Mouse (Mus musculus) neural tube, embryonic 11.5 days (tissue): ENCODE measurements around the gene Slc25a42. TPM values are rescaled to one million over a fixed set of nuclear protein-coding genes. Genes with fewer than 3 reads are reported as not detected.
A peak's percentile ranks its signal among the peaks of the same experiment; 100 is the strongest.

Source experiments
- ATAC-seq: fragments of 200-750 bp; cut with Nextera tagmentation; 2 replicates; pipeline ENCODE4 v1.8.0; 2017; ENCODE audit warnings: moderate number of reproducible peaks, mild to moderate bottlenecking, moderate TSS enrichment, moderate library complexity; ENCODE audit not compliant: insufficient read depth, low FRiP score, low TSS enrichment
- DNase-seq: peaks from one replicate; pipeline ENCODE4 v3.0.0-alpha.2; 2015; ENCODE audit warnings: low spot score
- H3K27ac ChIP-seq: fragments of 300-500 bp; sonication (generic); 2 replicates; pipeline ENCODE4 v1.5.1; 2014; ENCODE audit warnings: low read depth, mild to moderate bottlenecking, low read length
- H3K27me3 ChIP-seq: fragments of 300-500 bp; sonication (generic); 2 replicates; pipeline ENCODE4 v1.6.1; 2014; ENCODE audit warnings: mild to moderate bottlenecking, low read length, mixed read lengths; ENCODE audit not compliant: control insufficient read depth, insufficient read depth
- H3K36me3 ChIP-seq: fragments of 300-500 bp; sonication (generic); 2 replicates; pipeline ENCODE4 v1.6.1; 2014; ENCODE audit warnings: mild to moderate bottlenecking, low read length, moderate library complexity, mixed read lengths; ENCODE audit not compliant: control insufficient read depth, insufficient read depth
- H3K4me1 ChIP-seq: fragments of 300-500 bp; sonication (generic); 2 replicates; pipeline ENCODE4 v1.6.1; 2014; ENCODE audit warnings: low read length, mixed read lengths; ENCODE audit not compliant: control insufficient read depth, insufficient read depth
- H3K4me2 ChIP-seq: fragments of 300-500 bp; sonication (generic); 2 replicates; pipeline ENCODE4 v1.6.1; 2014; ENCODE audit warnings: low read depth, mild to moderate bottlenecking, moderate library complexity
- H3K4me3 ChIP-seq: fragments of 300-500 bp; sonication (generic); 2 replicates; pipeline ENCODE4 v1.5.1; 2014; ENCODE audit warnings: low read depth, low read length
- H3K9ac ChIP-seq: fragments of 300-500 bp; sonication (generic); 2 replicates; pipeline ENCODE4 v1.6.1; 2014; ENCODE audit warnings: mild to moderate bottlenecking, low read length
- H3K9me3 ChIP-seq: fragments of 300-500 bp; sonication (generic); 2 replicates; pipeline ENCODE4 v1.6.1; 2016; ENCODE audit warnings: low read length; ENCODE audit not compliant: control insufficient read depth
- WGBS: fragments of 180-500 bp; shearing (Covaris S2); extraction: QIAGEN DNeasy Blood & Tissue Kit; methylation state at CpG from one replicate; pipeline ENCODE4 v1.1.7; 2014; 5-methylcytosine and 5-hydroxymethylcytosine counted together
- polyA plus RNA-seq: library from polyadenylated mRNA; unstranded; fragments of >200 nt; fragmentation: Nextera tagmentation; extraction: Ambion mirVana; gene quantifications from 2 replicates; pipeline ENCODE4 v1.2.1, GENCODE M21; 2014

Slc25a42 gene
- 2.4 TPM in 2 replicates for polyA plus RNA-seq

GRCm38 (mm10) chr8:70212112-70213055 lies at the start of gene Slc25a42:
TSS of gene Slc25a42 (minus strand) at chr8:70212305.
- Histone ChIP-seq H3K9ac (peak within 1 kb of the TSS; percentile 57), H3K4me1 (peaks cover 4% of the 10 kb centered on the region; the same call in 1 of the 2 replicates), H3K4me2 (peak within 1 kb of the TSS; percentile 99), H3K27me3 (no peaks in the 10 kb centered on the region), H3K4me3 (peak within 1 kb of the TSS; percentile 57), H3K27ac (no peak within 1 kb of the TSS), H3K9me3 (no peaks in the 10 kb centered on the region), H3K36me3 (no peaks in the 10 kb centered on the region)
- peak; percentile 99 for ATAC-seq
- DNase-seq = peak; percentile 97
- under 1% methylated on average over 66 of the region's 66 CpGs for WGBS

GRCm38 (mm10) chr8:70259043-70259442 lies 46.9 kb upstream of the Slc25a42 start:
- no peak overlapping the region for H3K4me2 ChIP-seq
- H3K27me3 ChIP-seq = no peaks in the 10 kb centered on the region
- ATAC-seq (no peak), DNase-seq (no peak)
- no peak overlapping the region for H3K4me3 ChIP-seq
- 89% methylated on average over 2 of the region's 2 CpGs for WGBS
- no peaks in the 10 kb centered on the region for H3K9me3 ChIP-seq
- H3K27ac ChIP-seq = no peak overlapping the region
- no peaks in the 10 kb centered on the region for H3K4me1 ChIP-seq
- peaks cover 37% of the 10 kb centered on the region for H3K36me3 ChIP-seq
- H3K9ac ChIP-seq = no peak overlapping the region

GRCm38 (mm10) chr8:70258600-70258999 lies 46.5 kb upstream of the Slc25a42 start:
- H3K9ac ChIP-seq = no peak overlapping the region
- no peaks in the 10 kb centered on the region for H3K9me3 ChIP-seq
- H3K4me3 ChIP-seq = no peak overlapping the region
- no peak overlapping the region for H3K4me2 ChIP-seq
- no peak for ATAC-seq
- peaks cover 41% of the 10 kb centered on the region for H3K36me3 ChIP-seq
- DNase-seq = no peak
- no peaks in the 10 kb centered on the region for H3K27me3 ChIP-seq
- no peaks in the 10 kb centered on the region for H3K4me1 ChIP-seq
- no peak overlapping the region for H3K27ac ChIP-seq
- 85% methylated on average over 5 of the region's 5 CpGs for WGBS

GRCm38 (mm10) chr8:70257456-70257855 lies 45.4 kb upstream of the Slc25a42 start:
- 90% methylated on average over 3 of the region's 3 CpGs for WGBS
- no peaks in the 10 kb centered on the region for H3K27me3 ChIP-seq
- DNase-seq (no peak), ATAC-seq (no peak)
- H3K9ac ChIP-seq = no peak overlapping the region
- H3K9me3 ChIP-seq = no peaks in the 10 kb centered on the region
- H3K4me2 ChIP-seq = no peak overlapping the region
- peaks cover 40% of the 10 kb centered on the region for H3K36me3 ChIP-seq
- no peak overlapping the region for H3K4me3 ChIP-seq
- H3K27ac ChIP-seq = no peak overlapping the region
- no peaks in the 10 kb centered on the region for H3K4me1 ChIP-seq

- no peak for DNase-seq
- WGBS = 90% methylated on average over 1 of the region's 1 CpGs
- H3K4me3 ChIP-seq = no peak overlapping the region
- no peaks in the 10 kb centered on the region for H3K4me1 ChIP-seq
- H3K36me3 ChIP-seq = peaks cover 28% of the 10 kb centered on the region
- ATAC-seq = no peak
- H3K27me3 ChIP-seq = no peaks in the 10 kb centered on the region
- no peak overlapping the region for H3K4me2 ChIP-seq
- no peak overlapping the region for H3K27ac ChIP-seq
- no peaks in the 10 kb centered on the region for H3K9me3 ChIP-seq
- H3K9ac ChIP-seq = no peak overlapping the region
These were observed 42.5 kb upstream of the Slc25a42 start for GRCm38 (mm10) chr8:70254628-70255027.

GRCm38 (mm10) chr8:70247841-70248240 lies 35.7 kb upstream of the Slc25a42 start:
- no peak overlapping the region for H3K4me3 ChIP-seq
- ATAC-seq = no peak
- H3K36me3 ChIP-seq = peaks cover 16% of the 10 kb centered on the region
- H3K9me3 ChIP-seq = no peaks in the 10 kb centered on the region
- H3K4me2 ChIP-seq = no peak overlapping the region
- no peaks in the 10 kb centered on the region for H3K4me1 ChIP-seq
- DNase-seq = no peak
- no peak overlapping the region for H3K27ac ChIP-seq
- H3K27me3 ChIP-seq = no peaks in the 10 kb centered on the region
- 89% methylated on average over 3 of the region's 3 CpGs for WGBS
- H3K9ac ChIP-seq = no peak overlapping the region

- no peaks in the 10 kb centered on the region for H3K4me1 ChIP-seq
- no peak overlapping the region for H3K4me2 ChIP-seq
- peaks cover 20% of the 10 kb centered on the region for H3K36me3 ChIP-seq
- DNase-seq = no peak
- H3K9ac ChIP-seq = no peak overlapping the region
- H3K27ac ChIP-seq = no peak overlapping the region
- H3K4me3 ChIP-seq = no peak overlapping the region
- no peak for ATAC-seq
- WGBS = 93% methylated on average over 6 of the region's 6 CpGs
- no peaks in the 10 kb centered on the region for H3K9me3 ChIP-seq
- H3K27me3 ChIP-seq = no peaks in the 10 kb centered on the region
These were observed 34.5 kb upstream of the Slc25a42 start for GRCm38 (mm10) chr8:70246622-70247021.

- no peak for DNase-seq
- no peak overlapping the region for H3K4me2 ChIP-seq
- no peaks in the 10 kb centered on the region for H3K4me1 ChIP-seq
- WGBS = 89% methylated on average over 5 of the region's 5 CpGs
- no peak overlapping the region for H3K9ac ChIP-seq
- peaks cover 16% of the 10 kb centered on the region for H3K36me3 ChIP-seq
- no peak for ATAC-seq
- H3K27me3 ChIP-seq = no peaks in the 10 kb centered on the region
- no peak overlapping the region for H3K27ac ChIP-seq
- no peak overlapping the region for H3K4me3 ChIP-seq
- H3K9me3 ChIP-seq = no peaks in the 10 kb centered on the region
These were observed 28.5 kb upstream of the Slc25a42 start for GRCm38 (mm10) chr8:70240642-70241041.

GRCm38 (mm10) chr8:70237842-70238241 lies 25.7 kb upstream of the Slc25a42 start:
- Histone ChIP-seq H3K4me1 (peaks cover 7% of the 10 kb centered on the region; the same call in 1 of the 2 replicates), H3K36me3 (peaks cover 10% of the 10 kb centered on the region), H3K4me2 (no peak overlapping the region), H3K27ac (no peak overlapping the region), H3K9me3 (no peaks in the 10 kb centered on the region), H3K27me3 (no peaks in the 10 kb centered on the region), H3K9ac (no peak overlapping the region), H3K4me3 (no peak overlapping the region)
- ATAC-seq (no peak), DNase-seq (no peak)
- 90% methylated on average over 2 of the region's 2 CpGs for WGBS
